Mouse (Mus musculus): ENCODE measurements around the gene 1700001O22Rik. TPM values are rescaled to one million over a fixed set of nuclear protein-coding genes. Genes with fewer than 3 reads are reported as not detected.

The 1700001O22Rik gene
- polyA plus RNA-seq, 1 experiment from 2014 or later, result 1.9 TPM

DNA sequence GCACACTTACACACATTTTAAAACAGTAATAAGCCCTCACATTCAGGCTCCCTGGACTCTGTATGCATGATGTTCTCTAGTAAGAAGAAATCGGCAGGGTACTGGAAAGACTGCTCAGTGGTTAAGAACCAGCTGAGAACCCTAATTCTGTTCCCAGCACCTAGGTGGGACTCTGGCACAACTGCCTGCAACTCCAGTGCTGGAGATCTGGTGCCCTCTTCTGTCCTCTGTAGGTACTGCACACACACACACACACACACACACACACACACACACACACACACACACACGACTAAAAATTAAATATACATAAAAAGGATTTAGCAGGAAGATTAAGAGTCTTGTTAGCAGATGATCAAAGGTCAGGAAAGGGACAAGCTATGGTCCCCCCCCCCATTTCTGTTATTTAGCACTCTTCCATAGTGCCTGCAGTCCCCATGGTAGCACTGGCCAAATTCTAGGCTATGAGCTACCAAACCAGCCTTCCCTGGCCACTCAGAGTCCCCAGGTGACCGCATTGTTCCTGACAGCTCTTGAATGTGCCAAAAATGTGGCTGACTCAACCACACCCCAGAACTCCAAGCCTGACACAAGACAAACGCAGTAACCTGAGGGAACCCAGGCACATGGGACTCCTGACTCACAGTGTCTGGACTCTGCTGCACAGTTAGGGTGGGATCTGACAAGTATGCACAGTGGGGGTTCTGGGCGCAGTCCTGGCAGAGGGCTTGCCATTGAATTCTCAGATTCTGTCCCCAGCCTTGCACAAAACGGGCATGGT, 47.3 kb downstream of the 1700001O22Rik start:
- H3K27ac ChIP-seq (ENCODE audit: low read depth, low read length), result no peak overlapping the region
- 96% methylated on average over 6 of the region's 6 CpGs for WGBS

DNA sequence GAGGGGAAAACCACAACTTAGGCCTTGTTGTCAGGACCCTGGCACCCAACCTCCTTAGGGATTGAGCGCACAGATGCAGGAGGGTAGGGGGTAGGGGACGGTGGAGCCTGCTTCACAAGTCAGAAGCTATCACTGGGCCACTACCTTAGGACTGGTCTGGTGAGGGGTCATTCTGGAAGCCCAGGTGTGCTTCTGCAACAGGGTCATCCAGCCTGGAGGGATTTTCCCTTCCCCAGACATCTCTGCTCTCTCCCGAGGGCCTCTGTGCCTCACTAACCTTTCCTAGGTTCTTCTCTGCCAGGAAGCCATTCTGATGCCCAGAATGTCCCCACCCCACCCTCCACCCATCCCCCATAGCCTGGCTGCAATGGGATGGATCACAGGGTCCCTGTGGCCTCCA, 48.6 kb downstream of the 1700001O22Rik start:
- Histone ChIP-seq H3K27me3 (ENCODE audit: control insufficient read depth, insufficient read depth, low read length) (no peaks in the 10 kb centered on the region), H3K4me2 (ENCODE audit: low read depth, low read length) (no peak overlapping the region), H3K36me3 (ENCODE audit: control insufficient read depth, insufficient read depth, low read length) (no peaks in the 10 kb centered on the region), H3K9ac (replicated peaks; ENCODE audit: low read depth, low read length) (no peak overlapping the region), H3K9me3 (ENCODE audit: control insufficient read depth, low read length) (no peaks in the 10 kb centered on the region), H3K4me1 (ENCODE audit: control insufficient read depth, insufficient read depth, low read length) (peaks cover 13% of the 10 kb centered on the region; the same call in 1 of the 2 replicates), H3K27ac (ENCODE audit: low read depth, low read length) (no peak overlapping the region), H3K4me3 (ENCODE audit: low read depth, low read length) (no peak overlapping the region)
- no peak for ATAC-seq (ENCODE audit: low read depth)
- 92% methylated on average over 3 of the region's 3 CpGs for WGBS

More for the DNA sequence above, 47.3 kb downstream of the 1700001O22Rik start:
- Histone ChIP-seq H3K4me3 (ENCODE audit: low read depth, low read length) (no peak overlapping the region), H3K9ac (replicated peaks; ENCODE audit: low read depth, low read length) (no peak overlapping the region), H3K4me1 (ENCODE audit: control insufficient read depth, insufficient read depth, low read length) (peaks cover 13% of the 10 kb centered on the region; the same call in 1 of the 2 replicates), H3K36me3 (ENCODE audit: control insufficient read depth, insufficient read depth, low read length) (no peaks in the 10 kb centered on the region), H3K4me2 (ENCODE audit: low read depth, low read length) (no peak overlapping the region), H3K27me3 (ENCODE audit: control insufficient read depth, insufficient read depth, low read length) (no peaks in the 10 kb centered on the region), H3K9me3 (ENCODE audit: control insufficient read depth, low read length) (no peaks in the 10 kb centered on the region)
- no peak for ATAC-seq (ENCODE audit: low read depth)

DNA sequence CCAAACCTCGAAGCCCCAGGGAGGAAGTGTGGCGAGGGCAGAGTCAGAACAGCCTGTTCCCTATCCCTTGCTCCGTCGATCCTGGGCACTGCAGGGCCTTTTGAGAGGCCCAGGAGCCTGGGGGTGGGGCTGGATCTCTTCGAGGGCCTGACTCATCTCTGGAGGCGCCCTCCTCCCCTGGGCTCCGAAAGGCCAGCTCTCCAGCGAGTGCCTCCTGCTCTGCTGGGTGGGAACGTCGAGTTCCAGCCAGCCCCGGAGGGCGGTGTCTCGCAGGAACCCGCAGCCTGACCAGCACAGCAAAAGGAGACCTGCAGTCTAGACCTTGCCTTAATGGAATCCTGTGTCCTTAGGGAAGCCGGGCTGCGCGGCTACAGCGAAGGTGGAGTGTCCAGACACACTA, 50.2 kb downstream of the 1700001O22Rik start:
- Histone ChIP-seq H3K4me2 (ENCODE audit: low read depth, low read length) (no peak overlapping the region), H3K9me3 (ENCODE audit: control insufficient read depth, low read length) (no peaks in the 10 kb centered on the region), H3K27me3 (ENCODE audit: control insufficient read depth, insufficient read depth, low read length) (no peaks in the 10 kb centered on the region), H3K9ac (replicated peaks; ENCODE audit: low read depth, low read length) (no peak overlapping the region), H3K36me3 (ENCODE audit: control insufficient read depth, insufficient read depth, low read length) (no peaks in the 10 kb centered on the region), H3K4me1 (ENCODE audit: control insufficient read depth, insufficient read depth, low read length) (peaks cover 2% of the 10 kb centered on the region; the same call in 1 of the 2 replicates), H3K27ac (ENCODE audit: low read depth, low read length) (no peak overlapping the region), H3K4me3 (ENCODE audit: low read depth, low read length) (no peak overlapping the region)
- WGBS, result 19% methylated on average over 18 of the region's 18 CpGs
- ATAC-seq (ENCODE audit: low read depth), result no peak

DNA sequence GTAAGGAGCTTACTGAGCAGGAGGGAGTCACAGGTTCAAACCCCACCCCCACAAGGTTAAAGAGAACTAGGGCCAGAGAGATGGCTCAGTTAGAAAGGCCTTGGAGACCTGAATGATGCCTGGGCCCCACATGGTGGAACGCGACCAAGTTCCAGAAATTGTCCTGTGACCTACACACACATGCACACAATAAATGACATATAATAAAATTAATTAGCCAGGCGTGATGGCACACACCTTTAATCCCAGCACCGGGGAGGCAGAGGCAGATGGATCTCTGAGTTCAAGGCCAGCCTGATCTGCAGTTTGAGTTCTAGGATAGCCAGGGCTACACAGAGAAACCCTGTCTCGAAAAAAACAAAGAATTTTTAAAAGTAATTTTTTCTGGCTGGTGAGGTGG, 51.0 kb downstream of the 1700001O22Rik start:
- Histone ChIP-seq H3K36me3 (ENCODE audit: control insufficient read depth, insufficient read depth, low read length) (no peaks in the 10 kb centered on the region), H3K27ac (ENCODE audit: low read depth, low read length) (no peak overlapping the region), H3K4me2 (ENCODE audit: low read depth, low read length) (no peak overlapping the region), H3K9ac (replicated peaks; ENCODE audit: low read depth, low read length) (no peak overlapping the region), H3K4me1 (ENCODE audit: control insufficient read depth, insufficient read depth, low read length) (peaks cover 2% of the 10 kb centered on the region; the same call in 1 of the 2 replicates), H3K4me3 (ENCODE audit: low read depth, low read length) (no peak overlapping the region), H3K9me3 (ENCODE audit: control insufficient read depth, low read length) (no peaks in the 10 kb centered on the region), H3K27me3 (ENCODE audit: control insufficient read depth, insufficient read depth, low read length) (no peaks in the 10 kb centered on the region)
- WGBS, result 95% methylated on average over 5 of the region's 5 CpGs
- ATAC-seq (ENCODE audit: low read depth), result no peak

GRCm38 (mm10) chr2:30750025-30750424, 53.4 kb downstream of the 1700001O22Rik start:
- Histone ChIP-seq H3K9me3 (ENCODE audit: control insufficient read depth, low read length) (no peaks in the 10 kb centered on the region), H3K9ac (replicated peaks; ENCODE audit: low read depth, low read length) (no peak overlapping the region), H3K27ac (ENCODE audit: low read depth, low read length) (peak overlapping the region; percentile 57; the same call in 1 of the 2 replicates), H3K27me3 (ENCODE audit: control insufficient read depth, insufficient read depth, low read length) (no peaks in the 10 kb centered on the region), H3K4me2 (ENCODE audit: low read depth, low read length) (no peak overlapping the region), H3K4me1 (ENCODE audit: control insufficient read depth, insufficient read depth, low read length) (peaks cover 2% of the 10 kb centered on the region; the same call in 1 of the 2 replicates), H3K36me3 (ENCODE audit: control insufficient read depth, insufficient read depth, low read length) (no peaks in the 10 kb centered on the region), H3K4me3 (ENCODE audit: low read depth, low read length) (no peak overlapping the region)
- WGBS, result 30% methylated on average over 5 of the region's 5 CpGs
- no peak for ATAC-seq (ENCODE audit: low read depth)

DNA sequence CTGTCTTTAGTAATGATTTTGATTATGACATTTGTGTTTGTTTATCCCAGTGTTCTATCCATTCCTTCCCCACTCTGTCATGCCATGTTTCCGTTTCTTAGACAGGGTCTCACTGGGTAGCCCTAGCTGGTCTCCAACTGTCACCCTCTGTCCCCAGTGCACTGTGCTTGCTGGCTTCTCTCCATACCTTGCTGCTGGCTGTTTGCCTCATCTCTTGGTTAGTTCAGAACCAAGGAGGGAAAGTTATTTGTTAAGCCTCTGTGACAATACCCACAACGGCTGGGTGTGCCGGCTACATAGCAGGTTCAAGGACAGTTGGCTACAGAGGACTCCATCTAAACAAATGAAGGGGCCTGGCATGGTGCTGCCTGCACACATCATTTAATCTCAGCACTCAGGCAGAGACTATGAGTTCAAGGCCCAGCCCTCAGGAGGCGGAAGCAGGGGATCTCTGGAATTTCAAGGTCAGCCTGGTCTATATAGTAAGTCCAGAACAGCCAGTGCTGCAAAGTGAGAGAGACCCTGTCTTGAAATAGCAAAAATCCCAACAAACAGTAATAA, 55.8 kb downstream of the 1700001O22Rik start:
- Histone ChIP-seq H3K4me1 (ENCODE audit: control insufficient read depth, insufficient read depth, low read length) (peaks cover 18% of the 10 kb centered on the region), H3K9ac (replicated peaks; ENCODE audit: low read depth, low read length) (no peak overlapping the region), H3K27ac (ENCODE audit: low read depth, low read length) (no peak overlapping the region), H3K27me3 (ENCODE audit: control insufficient read depth, insufficient read depth, low read length) (no peaks in the 10 kb centered on the region), H3K4me2 (ENCODE audit: low read depth, low read length) (no peak overlapping the region), H3K9me3 (ENCODE audit: control insufficient read depth, low read length) (no peaks in the 10 kb centered on the region), H3K4me3 (ENCODE audit: low read depth, low read length) (no peak overlapping the region), H3K36me3 (ENCODE audit: control insufficient read depth, insufficient read depth, low read length) (no peaks in the 10 kb centered on the region)
- WGBS, result 91% methylated on average over 4 of the region's 4 CpGs
- ATAC-seq (ENCODE audit: low read depth), result no peak

Other genes with a start within 250 kb of the 1700001O22Rik start
- 1.2 and 1.3 TPM in 2 replicates for gene Cstad, start 208.6 kb downstream of the 1700001O22Rik start, polyA plus RNA-seq (2014; fragmentation: Nextera tagmentation; extraction: Ambion mirVana)
- gene Ntmt1, start 4.2 kb upstream of the 1700001O22Rik start, polyA plus RNA-seq (2014; fragmentation: Nextera tagmentation; extraction: Ambion mirVana), result 105 and 112 TPM in 2 replicates
- gene Asb6, start 26.7 kb upstream of the 1700001O22Rik start, polyA plus RNA-seq (2014; fragmentation: Nextera tagmentation; extraction: Ambion mirVana), result 35.9 and 36.9 TPM in 2 replicates
- gene Prrx2, start 31.3 kb upstream of the 1700001O22Rik start, polyA plus RNA-seq (2014; fragmentation: Nextera tagmentation; extraction: Ambion mirVana), result 0.70 and 0.99 TPM in 2 replicates
- 1.6 and 1.8 TPM in 2 replicates for gene Ptges, start 126.2 kb upstream of the 1700001O22Rik start, polyA plus RNA-seq (2014; fragmentation: Nextera tagmentation; extraction: Ambion mirVana)
- gene Tor1b, start 149.3 kb upstream of the 1700001O22Rik start, polyA plus RNA-seq (2014; fragmentation: Nextera tagmentation; extraction: Ambion mirVana), result 16.3 and 17.5 TPM in 2 replicates
- gene Tor1a, start 164.3 kb upstream of the 1700001O22Rik start, polyA plus RNA-seq (2014; fragmentation: Nextera tagmentation; extraction: Ambion mirVana), result 81.5 and 93.1 TPM in 2 replicates
- 75.7 and 81.5 TPM in 2 replicates for gene BC005624, start 178.5 kb upstream of the 1700001O22Rik start, polyA plus RNA-seq (2014; fragmentation: Nextera tagmentation; extraction: Ambion mirVana)
- 32.6 and 41.5 TPM in 2 replicates for gene Usp20, start 178.6 kb upstream of the 1700001O22Rik start, polyA plus RNA-seq (2014; fragmentation: Nextera tagmentation; extraction: Ambion mirVana)